Mouse (Mus musculus): ENCODE data around the gene Lonp1.
"Not testable (repeated sequence)": the region's sequence is repeated elsewhere in the genome, so short reads cannot be mapped to it uniquely, and the experiment has no call there.

Gene Lonp1

GRCm38 (mm10) chr17:56626754-56627470 is at the start of gene Lonp1:
Gene Lonp1 (minus strand): TSS chr17:56626887.
- DNase-seq (ENCODE audit: low spot score in 2 of 2): peak; percentile 94 to 96

GRCm38 (mm10) chr17:56673647-56674416 is 47.1 kb upstream of the Lonp1 start:
- DNase-seq (ENCODE audit: low spot score in 2 of 2): no peak

GRCm38 (mm10) chr17:56672941-56673646 is 46.4 kb upstream of the Lonp1 start, which contains the start of gene Ranbp3:
Gene Ranbp3 (plus strand): TSS chr17:56673294.
- peak; percentile 93 to 99 for DNase-seq (ENCODE audit: low spot score in 2 of 2)

GRCm38 (mm10) chr17:56669766-56670165 is 43.1 kb upstream of the Lonp1 start:
- no peak for DNase-seq (ENCODE audit: low spot score in 2 of 2)

- DNase-seq (ENCODE audit: low spot score in 2 of 2): peak; percentile 59 to 76
These were observed 41.9 kb upstream of the Lonp1 start for GRCm38 (mm10) chr17:56668384-56669144.

- DNase-seq (ENCODE audit: low spot score in 2 of 2): no peak
These were observed 40.9 kb upstream of the Lonp1 start for GRCm38 (mm10) chr17:56667591-56667990.

GRCm38 (mm10) chr17:56666384-56666783 is 39.7 kb upstream of the Lonp1 start:
- no peak for DNase-seq (ENCODE audit: low spot score in 2 of 2)

GRCm38 (mm10) chr17:56664333-56664732 is 37.6 kb upstream of the Lonp1 start:
- no peak for DNase-seq (ENCODE audit: low spot score in 2 of 2)

- DNase-seq (ENCODE audit: low spot score in 2 of 2): no peak
These were observed 37.0 kb upstream of the Lonp1 start for GRCm38 (mm10) chr17:56663659-56664058.

GRCm38 (mm10) chr17:56656171-56656570 is 29.5 kb upstream of the Lonp1 start:
- no peak for DNase-seq (ENCODE audit: low spot score in 2 of 2)

GRCm38 (mm10) chr17:56655311-56655710 is 28.6 kb upstream of the Lonp1 start:
- DNase-seq (ENCODE audit: low spot score in 2 of 2): no peak

GRCm38 (mm10) chr17:56654771-56655170 is 28.1 kb upstream of the Lonp1 start:
- no peak for DNase-seq (ENCODE audit: low spot score in 2 of 2)

GRCm38 (mm10) chr17:56651801-56652200 is 25.1 kb upstream of the Lonp1 start:
- DNase-seq (ENCODE audit: low spot score in 2 of 2): no peak

GRCm38 (mm10) chr17:56647546-56647945 is 20.9 kb upstream of the Lonp1 start:
- DNase-seq (ENCODE audit: low spot score in 2 of 2): no peak

- DNase-seq (ENCODE audit: low spot score in 2 of 2): no peak
These were observed 16.6 kb upstream of the Lonp1 start for GRCm38 (mm10) chr17:56643237-56643636.

- no peak for DNase-seq (ENCODE audit: low spot score in 2 of 2)
These were observed 7.3 kb upstream of the Lonp1 start for GRCm38 (mm10) chr17:56634023-56634422.

- no peak for DNase-seq (ENCODE audit: low spot score in 2 of 2)
These were observed 5.1 kb upstream of the Lonp1 start for GRCm38 (mm10) chr17:56631807-56632206.

GRCm38 (mm10) chr17:56629800-56630781 is 3.4 kb upstream of the Lonp1 start:
- not testable (repeated sequence) for DNase-seq (ENCODE audit: low spot score in 2 of 2)

GRCm38 (mm10) chr17:56627530-56628277 is 1.0 kb upstream of the Lonp1 start, which contains the start of gene Catsperd:
Gene Catsperd (plus strand): TSS chr17:56628143.
- DNase-seq (ENCODE audit: low spot score in 2 of 2): peak; percentile 46 to 50

All from urinary bladder, adult 18-20 months (tissue).